9 mouse cellular contexts compared by ENCODE assay signal in the genomic region with DNA sequence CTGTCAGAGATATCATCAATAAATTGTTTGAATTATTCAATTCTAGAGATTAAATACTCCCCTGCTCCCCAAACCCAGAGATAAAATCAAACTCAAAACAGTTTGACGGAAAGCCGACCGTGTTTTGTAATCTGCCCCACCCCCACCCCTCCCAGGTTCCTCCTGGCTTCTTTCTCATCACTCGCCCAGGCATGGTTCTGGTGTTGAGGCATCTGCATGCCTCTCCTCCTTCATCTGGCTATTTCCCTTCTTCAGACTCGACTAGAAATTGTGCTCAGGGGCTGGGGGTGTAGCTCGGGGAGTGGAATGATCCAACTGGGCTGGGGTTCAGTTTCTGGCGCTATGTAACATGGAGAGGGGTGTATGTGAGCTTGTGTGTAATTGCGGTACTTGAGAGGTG. TPM values are rescaled to one million over a fixed set of nuclear protein-coding genes. Genes with fewer than 3 reads are reported as not detected.
A peak's percentile ranks its signal among the peaks of the same experiment; 100 is the strongest.
DNase-seq lines count a peak whose midpoint lies in the region; ATAC-seq lines count a peak whose summit lies in the region.
"Had no signal": no experiment of that assay in that cellular context is flagged by ENCODE, and none has a peak within 500 bp of the region (broad histone marks: within the 10 kb centered on the region; RNA-seq: fewer than 3 reads in every experiment).

No protein-coding gene starts in this region.

- H3K9me3 ChIP-seq in heart, embryonic 11.5 days (replicated peaks; ENCODE audit: control insufficient read depth, low read length) = no peaks in the 10 kb centered on the region
- peaks cover 5% of the 10 kb centered on the region; the same call in 1 of the 2 replicates for H3K9me3 ChIP-seq in limb, embryonic 12.5 days
- H3K9me3 ChIP-seq: neural tube, embryonic 12.5 days had no signal

- H3K9ac ChIP-seq in heart, embryonic 11.5 days (ENCODE audit: low read depth, low read length) = no peak overlapping the region
- H3K9ac ChIP-seq in limb, embryonic 12.5 days (replicated peaks) = no peak overlapping the region
- H3K9ac ChIP-seq: neural tube, embryonic 12.5 days had no signal

- H3K27ac ChIP-seq in heart, embryonic 11.5 days (ENCODE audit: low read depth, low read length) = no peak overlapping the region
- peak overlapping the region; percentile 31; the same call in 1 of the 2 replicates for H3K27ac ChIP-seq in limb, embryonic 12.5 days
- H3K27ac ChIP-seq: neural tube, embryonic 12.5 days had no signal

- H3K36me3 ChIP-seq in heart, embryonic 11.5 days (ENCODE audit: control insufficient read depth, insufficient read depth, low read length) = no peaks in the 10 kb centered on the region
- H3K36me3 ChIP-seq in limb, embryonic 12.5 days = no peaks in the 10 kb centered on the region
- H3K36me3 ChIP-seq: neural tube, embryonic 12.5 days had no signal

- no peak for ATAC-seq in heart, embryonic 11.5 days (replicated peaks; ENCODE audit: insufficient number of reproducible peaks, low FRiP score, low TSS enrichment)
- no peak for ATAC-seq in limb, embryonic 12.5 days (ENCODE audit: insufficient number of reproducible peaks, insufficient read depth, low FRiP score, low TSS enrichment, low read depth)
- ATAC-seq in inflammation-experienced regulatory T-cells, adult 6 months = no peak

- DNase-seq in heart, adult 8-10 months (ENCODE audit: low spot score) = no peak
- peak; percentile 23 for DNase-seq in thymus, postnatal 25 days
- DNase-seq in thymus, adult 18-20 months = no peak
- DNase-seq in testis, postnatal 10 days (ENCODE audit: low spot score) = no peak
- DNase-seq in left cerebral cortex, postnatal 14 days (ENCODE audit: low spot score in 2 of 2) = no peak

- peaks cover 15% of the 10 kb centered on the region; the same call in 1 of the 2 replicates for H3K4me1 ChIP-seq in heart, embryonic 11.5 days (ENCODE audit: control insufficient read depth, insufficient read depth, low read length)
- peaks cover 12% of the 10 kb centered on the region; the same call in 1 of the 2 replicates for H3K4me1 ChIP-seq in limb, embryonic 12.5 days (replicated peaks)
- H3K4me1 ChIP-seq: neural tube, embryonic 12.5 days had no signal

- no peaks in the 10 kb centered on the region for H3K27me3 ChIP-seq in heart, embryonic 11.5 days (ENCODE audit: control insufficient read depth, insufficient read depth, low read length)
- H3K27me3 ChIP-seq in limb, embryonic 12.5 days = no peaks in the 10 kb centered on the region
- H3K27me3 ChIP-seq: neural tube, embryonic 12.5 days had no signal

- H3K4me2 ChIP-seq in heart, embryonic 11.5 days = peak overlapping the region; percentile 54
- H3K4me2 ChIP-seq in limb, embryonic 12.5 days = peak overlapping the region; percentile 34
- H3K4me2 ChIP-seq: neural tube, embryonic 12.5 days had no signal

- 36% methylated on average over 8 of the region's 8 CpGs for WGBS in heart, embryonic 11.5 days (ENCODE audit: insufficient replicate concordance)
- WGBS in limb, embryonic 12.5 days = 50% methylated on average over 8 of the region's 8 CpGs

- 0 out of 2 replicates have a peak overlapping the region, but pooled peaks have one; percentile 18 for H3K4me3 ChIP-seq in heart, embryonic 11.5 days (ENCODE audit: low read depth, low read length)
- H3K4me3 ChIP-seq in limb, embryonic 12.5 days (replicated peaks) = no peak overlapping the region
- H3K4me3 ChIP-seq: neural tube, embryonic 12.5 days had no signal

- intact Hi-C loops in left cerebral cortex, postnatal 14 days (cut with DNase I) = no loop called here

RNA-seq across cellular contexts. Expression of gene Nfyb, which starts 31.8 kb away (rescaled TPM):
- polyA plus RNA-seq in heart, embryonic 11.5 days (2014; fragmentation: Nextera tagmentation; extraction: Ambion mirVana) = 27.1 and 29.9 TPM in 2 replicates
- 10 to 100 TPM; 13.0 to 16.0 (median 14.5) TPM for total RNA-seq in heart, adult 8-10 months (2022)
- polyA plus RNA-seq in limb, embryonic 12.5 days (2016; fragmentation: Nextera tagmentation; extraction: Ambion mirVana) = 61.4 and 66.8 TPM in 2 replicates
- total RNA-seq in left cerebral cortex, postnatal 14 days (2021) = 10 to 100 TPM; 61.6 to 70.6 TPM
- polyA plus RNA-seq in inflammation-experienced regulatory T-cells, adult 6 months (2017; shearing (Covaris generic)) = 100 to 1,000 TPM in 1 of 3 experiments, 10 to 100 TPM in 2; 73.0 to 117 (median 87.5) TPM

RNA-seq across cellular contexts. Expression of gene Txnrd1, which starts 38.0 kb away (rescaled TPM):
- polyA plus RNA-seq in heart, embryonic 11.5 days (2014; fragmentation: Nextera tagmentation; extraction: Ambion mirVana) = 88.2 and 92.3 TPM in 2 replicates
- total RNA-seq in heart, adult 8-10 months (2022) = 10 to 100 TPM; 57.3 to 65.7 (median 59.4) TPM
- polyA plus RNA-seq in limb, embryonic 12.5 days (2016; fragmentation: Nextera tagmentation; extraction: Ambion mirVana) = 149 TPM in 2 replicates
- 10 to 100 TPM; 45.6 to 48.6 TPM for total RNA-seq in left cerebral cortex, postnatal 14 days (2021)
- polyA plus RNA-seq in inflammation-experienced regulatory T-cells, adult 6 months (2017; shearing (Covaris generic)) = 10 to 100 TPM; 17.4 to 35.2 (median 18.9) TPM
